In genomic region chr6:71440217-71440491, GRCm38 (mm10) we compare ENCODE assay signal across 8 mouse cellular contexts. TPM values are rescaled to one million over a fixed set of nuclear protein-coding genes. Genes with fewer than 3 reads are reported as not detected.
DNase-seq lines count a peak whose midpoint lies in the region; ATAC-seq and TF ChIP-seq lines count a peak whose summit lies in the region.

No protein-coding gene starts in this region.

- ATAC-seq in embryonic facial prominence, embryonic 12.5 days (ENCODE audit: insufficient number of reproducible peaks, insufficient read depth, low FRiP score, low TSS enrichment): peak; percentile 26; the same call in 1 of the 2 replicates
- ATAC-seq in intestine, embryonic 14.5 days (replicated peaks; ENCODE audit: low FRiP score, low TSS enrichment, low read depth): peak; percentile 33
- ATAC-seq in neural tube, embryonic 12.5 days (ENCODE audit: low FRiP score, low read depth): no peak

- TF ChIP-seq CTCF in lung, adult 2 months (IDR thresholded peaks at IDR 0.05; ENCODE audit: insufficient read depth, low read length): no peak

- no peak for TF ChIP-seq POLR2A in lung, adult 2 months (IDR thresholded peaks at IDR 0.05; ENCODE audit: borderline replicate concordance, extremely low read depth, low read depth, low read length)

- H3K27me3 ChIP-seq in embryonic facial prominence, embryonic 12.5 days: no peaks in the 10 kb centered on the region
- H3K27me3 ChIP-seq in intestine, embryonic 14.5 days (replicated peaks; ENCODE audit: control insufficient read depth, insufficient read depth, low read length): no peaks in the 10 kb centered on the region
- H3K27me3 ChIP-seq in neural tube, embryonic 12.5 days (replicated peaks): no peaks in the 10 kb centered on the region

- peaks cover 6% of the 10 kb centered on the region; the same call in 1 of the 2 replicates for H3K4me1 ChIP-seq in lung, adult 2 months (ENCODE audit: control insufficient read depth, insufficient read depth, low read length)
- peaks cover 35% of the 10 kb centered on the region for H3K4me1 ChIP-seq in embryonic facial prominence, embryonic 12.5 days
- peaks cover 28% of the 10 kb centered on the region for H3K4me1 ChIP-seq in intestine, embryonic 14.5 days (replicated peaks; ENCODE audit: control insufficient read depth, insufficient read depth, low read length)
- peaks cover 33% of the 10 kb centered on the region for H3K4me1 ChIP-seq in neural tube, embryonic 12.5 days

- H3K4me2 ChIP-seq in embryonic facial prominence, embryonic 12.5 days (replicated peaks): peak overlapping the region; percentile 80
- H3K4me2 ChIP-seq in intestine, embryonic 14.5 days (ENCODE audit: low read length): peak overlapping the region; percentile 89; the same call in 1 of the 2 replicates
- H3K4me2 ChIP-seq in neural tube, embryonic 12.5 days (replicated peaks): peak overlapping the region; percentile 81

- DNase-seq in lung, adult 2 months: no peak
- DNase-seq in lung, postnatal 10 days: no peak
- DNase-seq in intestine, embryonic 14.5 days (ENCODE audit: low spot score): no peak
- DNase-seq in ovary, adult 18-20 months (ENCODE audit: low spot score): no peak
- no peak for DNase-seq in left cerebral cortex, adult 11 months (ENCODE audit: low spot score)
- no peak for DNase-seq in kidney, adult 8-10 months

- H3K9me3 ChIP-seq in embryonic facial prominence, embryonic 12.5 days: no peaks in the 10 kb centered on the region
- no peaks in the 10 kb centered on the region for H3K9me3 ChIP-seq in intestine, embryonic 14.5 days (ENCODE audit: control insufficient read depth, low read length)
- H3K9me3 ChIP-seq in neural tube, embryonic 12.5 days: no peaks in the 10 kb centered on the region

- peak overlapping the region; percentile 88 for H3K9ac ChIP-seq in embryonic facial prominence, embryonic 12.5 days
- H3K9ac ChIP-seq in intestine, embryonic 14.5 days (ENCODE audit: low read length): peak overlapping the region; percentile 91
- H3K9ac ChIP-seq in neural tube, embryonic 12.5 days: peak overlapping the region; percentile 94

- H3K4me3 ChIP-seq in lung, adult 2 months (replicated peaks; ENCODE audit: extremely low read depth, low read depth, low read length): peak overlapping the region; percentile 96
- peak overlapping the region; percentile 97 for H3K4me3 ChIP-seq in embryonic facial prominence, embryonic 12.5 days
- peak overlapping the region; percentile 92 for H3K4me3 ChIP-seq in intestine, embryonic 14.5 days (ENCODE audit: low read depth, low read length)
- peak overlapping the region; percentile 98 for H3K4me3 ChIP-seq in neural tube, embryonic 12.5 days

- WGBS in lung, adult 2 months: under 1% methylated on average over 47 of the region's 47 CpGs
- WGBS in embryonic facial prominence, embryonic 12.5 days: 0% methylated on average over 39 of the region's 47 CpGs
- WGBS in intestine, embryonic 14.5 days: under 1% methylated on average over 40 of the region's 47 CpGs
- WGBS in neural tube, embryonic 12.5 days: under 1% methylated on average over 42 of the region's 47 CpGs

- peak overlapping the region; percentile 95 for H3K27ac ChIP-seq in embryonic facial prominence, embryonic 12.5 days
- H3K27ac ChIP-seq in intestine, embryonic 14.5 days (ENCODE audit: low read depth): peak overlapping the region; percentile 93
- peak overlapping the region; percentile 95 for H3K27ac ChIP-seq in neural tube, embryonic 12.5 days

- H3K36me3 ChIP-seq in embryonic facial prominence, embryonic 12.5 days: no peaks in the 10 kb centered on the region
- no peaks in the 10 kb centered on the region for H3K36me3 ChIP-seq in intestine, embryonic 14.5 days (ENCODE audit: control insufficient read depth, insufficient read depth, low read length)
- H3K36me3 ChIP-seq in neural tube, embryonic 12.5 days: no peaks in the 10 kb centered on the region

RNA-seq across cellular contexts. Expression of gene Rmnd5a, which starts 0.3 kb away (rescaled TPM):
- polyA plus RNA-seq in lung, adult 2 months (2012; rRNA removed): 17.0 and 26.4 TPM in 2 replicates
- 17.8 and 18.7 TPM in 2 replicates for polyA plus RNA-seq in embryonic facial prominence, embryonic 12.5 days (2016; fragmentation: Nextera tagmentation; extraction: Ambion mirVana)
- 9.0 and 10.0 TPM in 2 replicates for polyA plus RNA-seq in intestine, embryonic 14.5 days (2014; fragmentation: Nextera tagmentation; extraction: Ambion mirVana)
- polyA plus RNA-seq in neural tube, embryonic 12.5 days (2016; fragmentation: Nextera tagmentation; extraction: Ambion mirVana): 15.2 and 17.4 TPM in 2 replicates

RNA-seq across cellular contexts. Expression of gene Rnf103, which starts 53.5 kb away (rescaled TPM):
- 14.7 and 21.4 TPM in 2 replicates for polyA plus RNA-seq in lung, adult 2 months (2012; rRNA removed)
- polyA plus RNA-seq in embryonic facial prominence, embryonic 12.5 days (2016; fragmentation: Nextera tagmentation; extraction: Ambion mirVana): 20.6 and 22.4 TPM in 2 replicates
- 26.8 and 29.7 TPM in 2 replicates for polyA plus RNA-seq in intestine, embryonic 14.5 days (2014; fragmentation: Nextera tagmentation; extraction: Ambion mirVana)
- 27.0 and 28.4 TPM in 2 replicates for polyA plus RNA-seq in neural tube, embryonic 12.5 days (2016; fragmentation: Nextera tagmentation; extraction: Ambion mirVana)
